Mouse (Mus musculus): Measurements from ENCODE around the gene Slc9a3r2.

The Slc9a3r2 gene

GRCm38 (mm10) chr17:24650070-24650616 is at the start of gene Slc9a3r2:
Gene Slc9a3r2, minus strand, starts transcription at chr17:24650327.
- ChIA-PET POLR2A (interaction anchor here in 3 of 4 experiments (0.6 to 3.5 kb wide), 24 partner anchors 8 to 921 kb away, joined by 3 to 21 read pairs (median 5); partner anchors contain the start of genes Nthl1 (in 3 of the 3), Tsc2 (in 3 of the 3), Pkd1 (in 2 of the 3) and Traf7 (in 2 of the 3)), CTCF (interaction anchor here in 3 of 4 experiments (0.6 to 1.2 kb wide), 7 partner anchors 8 to 1422 kb away, joined by 3 to 6 read pairs (median 3); partner anchors contain the start of genes Npw (in 1 of the 3), Nthl1 (in 1 of the 3), Tsc2 (in 1 of the 3) and Zfp598 (in 1 of the 3))

GRCm38 (mm10) chr17:24699473-24699872 is 49.3 kb upstream of the Slc9a3r2 start:
- POLR2A ChIA-PET, result interaction anchor here in 2 of 4 experiments (1.0 to 9.6 kb wide), 7 partner anchors 7 to 171 kb away, joined by 3 to 144 read pairs (median 6); partner anchors contain the start of genes Rnf151 (in 1 of the 2), Rps2 (in 1 of the 2), Tbl3 (in 1 of the 2) and Traf7 (in 1 of the 2)

GRCm38 (mm10) chr17:24698715-24699114 is 48.6 kb upstream of the Slc9a3r2 start:
- POLR2A ChIA-PET, result interaction anchor here (0.6 to 3.5 kb wide), 25 partner anchors 8 to 219 kb away, joined by 3 to 20 read pairs (median 4); partner anchors contain the start of genes Tbl3 (in 3 of the 4), Traf7 (in 2 of the 4), Mlst8 (in 1 of the 4) and Ndufb10 (in 1 of the 4)
- CTCF ChIA-PET, result interaction anchor here in 3 of 4 experiments (0.6 to 1.6 kb wide), 4 partner anchors 9 to 94 kb away, joined by 3 to 5 read pairs (median 3); no protein-coding TSS in a partner anchor

More at GRCm38 (mm10) chr17:24699473-24699872, 49.3 kb upstream of the Slc9a3r2 start:
- CTCF ChIA-PET, result no interaction called here

GRCm38 (mm10) chr17:24697985-24698384 is 47.9 kb upstream of the Slc9a3r2 start:
- ChIA-PET POLR2A (interaction anchor here (0.6 to 3.5 kb wide), 28 partner anchors 8 to 219 kb away, joined by 3 to 20 read pairs (median 4); partner anchors contain the start of genes Tbl3 (in 4 of the 4), Traf7 (in 2 of the 4), Zfp598 (in 2 of the 4) and Mlst8 (in 1 of the 4)), CTCF (interaction anchor here in 2 of 4 experiments (0.9 to 1.6 kb wide), 3 partner anchors 10 to 22 kb away, joined by 3 to 5 read pairs (median 3); no protein-coding TSS in a partner anchor)

- POLR2A ChIA-PET, result interaction anchor here (0.5 to 3.5 kb wide), 23 partner anchors 10 to 246 kb away, joined by 3 to 20 read pairs (median 3); partner anchors contain the start of genes Tbl3 (in 3 of the 4), Eme2 (in 1 of the 4), Mapk8ip3 (in 1 of the 4) and Mrps34 (in 1 of the 4)
These were observed 46.0 kb upstream of the Slc9a3r2 start, which contains the start of the genes Gfer and Noxo1 for GRCm38 (mm10) chr17:24696011-24696697. Gene Gfer, minus strand, starts transcription at chr17:24696156. Gene Noxo1, plus strand, starts transcription at chr17:24696234.

GRCm38 (mm10) chr17:24695326-24696010 is 45.3 kb upstream of the Slc9a3r2 start:
- ChIA-PET POLR2A (interaction anchor here in 2 of 4 experiments (0.7 to 1.9 kb wide), 18 partner anchors 9 to 217 kb away, joined by 3 to 9 read pairs (median 5); partner anchors contain the start of genes Traf7 (in 2 of the 2), Mlst8 (in 1 of the 2), Pkd1 (in 1 of the 2) and Rnf151 (in 1 of the 2)), CTCF (interaction anchor here in 1 of 4 experiments (1.4 kb wide), 1 partner anchor 19 kb away, joined by 4 read pairs; no protein-coding TSS in a partner anchor)

More at GRCm38 (mm10) chr17:24696011-24696697, 46.0 kb upstream of the Slc9a3r2 start, which contains the start of the genes Gfer and Noxo1:
- CTCF ChIA-PET, result interaction anchor here in 1 of 4 experiments (0.6 to 1.1 kb wide), 2 partner anchors 12 to 15 kb away, joined by 3 read pairs; no protein-coding TSS in a partner anchor

- ChIA-PET POLR2A (interaction anchor here in 3 of 4 experiments (1.0 to 5.4 kb wide), 14 partner anchors 14 to 165 kb away, joined by 3 to 50 read pairs (median 6); partner anchors contain the start of genes Traf7 (in 2 of the 3), Msrb1 (in 1 of the 3), Pkd1 (in 1 of the 3) and Rnf151 (in 1 of the 3)), CTCF (interaction anchor here in 1 of 4 experiments (0.5 kb wide), 1 partner anchor 25 kb away, joined by 3 read pairs; no protein-coding TSS in a partner anchor)
These were observed 42.3 kb upstream of the Slc9a3r2 start for GRCm38 (mm10) chr17:24692385-24692784.

GRCm38 (mm10) chr17:24689251-24690081 is 39.3 kb upstream of the Slc9a3r2 start, which contains the start of gene Syngr3:
Gene Syngr3, minus strand, starts transcription at chr17:24689955.
- POLR2A ChIA-PET, result interaction anchor here (0.8 to 5.4 kb wide), 36 partner anchors 8 to 234 kb away, joined by 3 to 50 read pairs (median 5); partner anchors contain the start of genes Traf7 (in 4 of the 4), Tbl3 (in 3 of the 4), Rnf151 (in 2 of the 4) and Rps2 (in 2 of the 4)
- CTCF ChIA-PET, result interaction anchor here in 2 of 4 experiments (0.5 to 1.0 kb wide), 4 partner anchors 13 to 261 kb away, joined by 3 to 6 read pairs (median 3); no protein-coding TSS in a partner anchor

GRCm38 (mm10) chr17:24687599-24687998 is 37.5 kb upstream of the Slc9a3r2 start:
- CTCF ChIA-PET, result interaction anchor here in 2 of 4 experiments (0.6 to 2.1 kb wide), 3 partner anchors 11 to 1132 kb away, joined by 4 to 12 read pairs (median 5); no protein-coding TSS in a partner anchor
- POLR2A ChIA-PET, result interaction anchor here in 3 of 4 experiments (0.6 to 4.1 kb wide), 15 partner anchors 10 to 1233 kb away, joined by 3 to 23 read pairs (median 4); partner anchors contain the start of genes Zfp598 (in 2 of the 3), Ccnf (in 1 of the 3), Ndufb10 (in 1 of the 3) and Nthl1 (in 1 of the 3)

- ChIA-PET POLR2A (interaction anchor here in 3 of 4 experiments (0.6 to 4.1 kb wide), 23 partner anchors 10 to 1233 kb away, joined by 3 to 23 read pairs (median 4); partner anchors contain the start of genes Zfp598 (in 3 of the 3), Tbl3 (in 2 of the 3), Ccnf (in 1 of the 3) and Mlst8 (in 1 of the 3)), CTCF (interaction anchor here in 3 of 4 experiments (0.6 to 2.1 kb wide), 8 partner anchors 8 to 1132 kb away, joined by 3 to 12 read pairs (median 4); no protein-coding TSS in a partner anchor)
These were observed 37.0 kb upstream of the Slc9a3r2 start for GRCm38 (mm10) chr17:24687146-24687595.

- CTCF ChIA-PET, result interaction anchor here in 3 of 4 experiments (0.6 to 2.1 kb wide), 6 partner anchors 8 to 246 kb away, joined by 3 to 12 read pairs (median 4); no protein-coding TSS in a partner anchor
- POLR2A ChIA-PET, result interaction anchor here in 3 of 4 experiments (0.6 to 4.1 kb wide), 28 partner anchors 8 to 1351 kb away, joined by 3 to 23 read pairs (median 5); partner anchors contain the start of genes Zfp598 (in 3 of the 3), Tbl3 (in 2 of the 3), Traf7 (in 2 of the 3) and Ccnf (in 1 of the 3)
These were observed 36.4 kb upstream of the Slc9a3r2 start for GRCm38 (mm10) chr17:24686514-24686913.

- ChIA-PET CTCF (interaction anchor here (0.6 to 2.8 kb wide), 7 partner anchors 8 to 505 kb away, joined by 3 to 10 read pairs (median 3); partner anchors contain the start of genes Msrb1 (in 1 of the 4), Pkd1 (in 1 of the 4) and Zfp598 (in 1 of the 4)), POLR2A (interaction anchor here (0.6 to 6.8 kb wide), 33 partner anchors 8 to 1360 kb away, joined by 3 to 50 read pairs (median 4); partner anchors contain the start of genes Traf7 (in 3 of the 4), Pkd1 (in 2 of the 4), Syngr3 (in 2 of the 4) and Zfp598 (in 2 of the 4))
These were observed 27.5 kb upstream of the Slc9a3r2 start for GRCm38 (mm10) chr17:24677500-24678080.

- CTCF ChIA-PET, result interaction anchor here in 3 of 4 experiments (0.7 to 2.8 kb wide), 16 partner anchors 9 to 204 kb away, joined by 3 to 18 read pairs (median 4); partner anchors contain the start of genes Mlst8 (in 2 of the 3), Pkd1 (in 1 of the 3), Rnf151 (in 1 of the 3) and Rps2 (in 1 of the 3)
These were observed 26.8 kb upstream of the Slc9a3r2 start for GRCm38 (mm10) chr17:24676877-24677276.

GRCm38 (mm10) chr17:24676187-24676586 is 26.1 kb upstream of the Slc9a3r2 start:
- CTCF ChIA-PET, result interaction anchor here (0.6 to 2.8 kb wide), 41 partner anchors 8 to 212 kb away, joined by 3 to 18 read pairs (median 3); partner anchors contain the start of genes Mlst8 (in 3 of the 4), Nthl1 (in 2 of the 4), Pkd1 (in 2 of the 4) and Tsc2 (in 2 of the 4)
- POLR2A ChIA-PET, result interaction anchor here (0.6 to 6.8 kb wide), 55 partner anchors 8 to 284 kb away, joined by 3 to 50 read pairs (median 4); partner anchors contain the start of genes Traf7 (in 4 of the 4), Rnf151 (in 3 of the 4), Rps2 (in 3 of the 4) and Mlst8 (in 2 of the 4)

More at GRCm38 (mm10) chr17:24676877-24677276, 26.8 kb upstream of the Slc9a3r2 start:
- POLR2A ChIA-PET, result interaction anchor here (0.6 to 6.8 kb wide), 33 partner anchors 7 to 1360 kb away, joined by 3 to 50 read pairs (median 6); partner anchors contain the start of genes Pkd1 (in 3 of the 4), Nthl1 (in 2 of the 4), Syngr3 (in 2 of the 4) and Traf7 (in 2 of the 4)

Measured in embryonic stem cell, embryonic (primary cell).